Mouse (Mus musculus) heart, postnatal 10 days (tissue): ENCODE results near the gene Tlx1. TPM values are rescaled to one million over a fixed set of nuclear protein-coding genes. Genes with fewer than 3 reads are reported as not detected.

Experiments used
- DNase-seq, 2 experiments: peaks; one replicate each; pipeline ENCODE4 v3.0.0; 2021
- intact Hi-C: fragments of 180-260 bp; cut with DNase I; formaldehyde crosslinking; loops from one replicate; pipeline ENCODE4 v1.15.1; 2025
- total RNA-seq, 2 experiments: library from RNA; stranded (reverse); gene quantifications; 2 replicates each; pipeline ENCODE4 v1.2.3; 2021

The Tlx1 gene
- total RNA-seq, result under 1 TPM; 0.27 to 0.48 TPM

DNA sequence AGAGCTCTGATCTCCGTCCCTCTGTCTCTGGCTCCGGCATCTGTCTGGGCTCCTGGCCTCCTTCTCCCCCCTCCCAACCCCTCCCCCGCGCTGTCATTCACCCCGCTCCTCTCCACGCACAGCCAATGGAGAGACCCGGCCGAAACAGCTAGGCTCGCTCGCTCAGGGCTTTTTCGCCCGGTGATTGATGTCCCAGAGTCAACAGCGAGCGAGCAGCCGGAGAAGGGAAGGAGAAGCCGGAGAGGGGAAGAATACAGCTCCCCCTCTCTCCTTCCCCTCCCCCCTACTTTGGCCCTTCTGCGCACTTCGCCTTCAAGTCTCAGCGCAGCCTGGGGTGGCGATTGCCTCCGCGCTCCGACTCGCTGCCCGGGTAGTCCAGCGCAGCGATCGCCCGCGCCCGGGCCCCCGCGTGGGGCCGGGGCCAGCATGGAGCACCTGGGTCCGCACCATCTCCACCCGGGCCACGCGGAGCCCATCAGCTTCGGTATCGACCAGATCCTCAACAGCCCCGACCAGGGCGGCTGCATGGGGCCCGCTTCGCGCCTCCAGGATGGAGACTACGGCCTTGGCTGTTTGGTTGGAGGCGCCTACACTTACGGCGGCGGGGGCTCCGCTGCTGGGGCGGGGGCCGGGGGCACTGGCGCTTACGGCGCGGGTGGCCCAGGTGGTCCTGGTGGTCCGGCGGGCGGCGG is at the start of gene Tlx1:
Gene Tlx1 (plus strand): TSS at position 191 of the 692 bp plus-strand sequence.
- intact Hi-C loops, result no loop called here
- peak in 1 of 2 experiments; percentile 12 for DNase-seq

DNA sequence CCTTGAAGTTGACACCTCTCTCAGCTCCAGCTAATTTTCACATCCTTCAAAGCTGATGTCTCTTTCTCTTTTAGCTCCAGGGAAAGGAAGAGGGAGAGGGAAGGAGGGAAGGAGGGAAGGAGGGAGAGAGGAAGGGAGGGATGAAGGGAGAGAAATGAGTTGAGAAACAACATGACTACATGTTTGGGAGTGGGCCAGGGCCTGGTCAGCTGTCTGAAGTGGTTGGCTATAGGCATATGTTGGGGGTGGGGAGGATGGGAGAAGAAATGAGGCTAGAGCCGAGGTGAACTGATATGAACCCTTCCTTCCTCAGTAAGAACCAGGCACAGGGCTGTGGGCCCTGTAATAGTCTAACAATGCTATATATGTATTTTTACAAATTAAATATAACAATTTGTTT is 44.9 kb upstream of the Tlx1 start:
- intact Hi-C loops, result no loop called here
- DNase-seq, result no peak

DNA sequence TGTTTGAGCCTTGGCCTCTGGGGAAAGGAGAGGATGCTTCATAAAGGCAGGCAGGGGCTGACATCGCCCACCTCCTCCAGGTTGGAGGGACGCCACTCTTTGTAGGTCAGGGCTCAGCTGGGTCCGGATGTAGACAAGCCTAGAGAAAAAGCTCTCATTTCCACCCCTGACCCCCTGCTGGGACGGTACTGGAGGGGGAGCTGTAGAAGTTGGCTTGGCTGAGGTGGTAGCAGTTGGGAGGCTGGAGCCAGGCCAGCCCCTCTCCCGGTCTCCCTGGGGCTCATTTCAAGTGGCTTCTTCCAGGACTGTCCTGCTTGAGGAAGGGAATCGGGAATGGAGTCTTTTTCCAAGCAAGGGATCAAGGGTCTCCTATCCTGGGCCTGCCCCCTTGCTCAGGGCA is 43.8 kb upstream of the Tlx1 start:
- no peak for DNase-seq
- intact Hi-C loops, result no loop called here

DNA sequence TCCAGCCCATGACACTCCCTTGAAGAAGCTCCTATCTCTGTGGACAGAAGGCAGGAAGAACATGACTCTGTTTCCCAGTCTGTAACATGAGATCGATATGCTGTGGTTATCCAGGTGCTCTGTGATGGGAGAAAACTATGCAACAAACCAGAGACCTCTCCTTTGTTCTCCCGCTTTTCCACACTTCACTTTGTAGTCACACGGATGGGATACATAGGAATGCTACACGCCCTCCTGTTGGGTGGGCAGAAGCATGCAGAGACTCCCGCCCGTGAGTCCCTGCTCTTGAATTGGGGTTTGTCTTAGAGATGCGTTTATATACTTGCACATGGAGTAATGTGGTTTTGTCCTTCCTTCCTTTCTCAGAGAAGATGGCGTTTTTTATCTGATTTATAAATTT is 39.8 kb upstream of the Tlx1 start:
- DNase-seq, result no peak
- intact Hi-C loops, result no loop called here

DNA sequence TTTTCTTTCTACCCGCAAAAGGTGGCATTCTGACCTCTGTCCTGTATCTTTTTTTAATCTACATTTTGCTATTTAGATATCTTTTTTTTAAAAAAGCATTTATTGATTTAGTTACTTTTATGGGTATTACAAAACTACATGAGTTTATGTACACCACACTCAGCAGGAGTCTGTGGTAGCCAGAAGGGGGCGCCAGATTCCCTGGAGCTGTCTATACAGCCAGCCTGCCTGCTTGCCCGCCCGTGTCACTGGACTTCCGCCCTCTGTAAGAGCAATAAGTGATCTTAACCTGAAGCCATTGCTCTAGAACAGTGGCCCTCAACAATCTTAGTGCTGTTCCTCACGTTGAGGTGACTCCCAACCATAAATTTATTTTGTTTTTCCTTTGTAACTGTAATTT is 38.0 kb upstream of the Tlx1 start:
- intact Hi-C loops, result no loop called here
- DNase-seq, result no peak

DNA sequence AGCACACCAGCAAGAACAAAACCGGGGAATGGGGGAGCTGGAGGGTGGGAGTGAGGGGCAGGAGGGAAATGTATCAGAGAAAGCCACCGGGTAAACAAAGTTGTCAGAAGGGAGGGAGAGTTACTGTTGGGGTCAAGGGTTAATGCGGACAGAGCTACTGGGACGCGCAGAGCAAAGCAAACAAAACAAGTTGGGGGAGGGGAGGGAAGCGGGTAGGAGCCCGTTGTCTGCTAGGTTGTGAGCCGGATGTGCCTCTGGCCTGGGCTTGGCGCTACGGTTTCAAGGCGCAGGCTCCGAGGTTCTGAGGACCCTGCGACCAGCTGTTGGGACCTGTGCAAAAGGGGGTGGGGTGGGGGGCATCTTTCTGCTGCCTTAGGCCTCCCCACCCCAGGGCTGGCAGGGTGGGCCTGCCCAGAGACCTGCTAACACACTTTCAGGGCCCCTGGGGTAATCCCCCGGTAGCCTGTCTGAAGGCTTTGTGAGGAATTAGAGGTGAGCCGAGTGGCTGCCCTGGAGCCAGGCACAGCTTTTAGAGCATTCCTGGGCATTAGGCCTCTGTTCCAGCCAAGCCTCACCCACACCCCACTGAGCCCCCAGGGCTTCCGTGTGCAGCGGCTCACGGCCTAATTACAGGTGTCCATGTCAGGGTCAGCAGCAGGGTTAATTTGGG is 36.6 kb upstream of the Tlx1 start:
- no peak for DNase-seq
- intact Hi-C loops, result no loop called here

DNA sequence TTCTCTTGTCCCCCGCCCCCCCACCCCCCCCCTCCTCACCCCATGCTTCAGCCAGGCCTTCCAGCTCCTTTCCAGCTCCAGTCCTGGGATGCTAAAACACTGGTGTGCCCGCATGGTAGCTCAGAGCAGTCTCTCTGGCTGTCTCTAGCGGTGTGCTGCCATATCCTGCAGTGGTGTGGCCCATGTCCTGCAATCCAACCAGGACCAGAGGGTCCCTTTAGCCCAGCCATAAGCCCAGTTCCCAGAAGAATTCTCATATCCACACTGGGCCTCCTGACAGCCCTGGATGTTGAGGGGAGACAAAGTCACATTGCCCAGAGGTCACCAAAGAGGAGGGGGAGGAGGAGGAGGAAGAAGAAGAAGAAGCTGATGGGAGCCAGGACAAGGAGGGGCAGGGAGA is 35.7 kb upstream of the Tlx1 start:
- intact Hi-C loops, result no loop called here
- DNase-seq, result no peak

DNA sequence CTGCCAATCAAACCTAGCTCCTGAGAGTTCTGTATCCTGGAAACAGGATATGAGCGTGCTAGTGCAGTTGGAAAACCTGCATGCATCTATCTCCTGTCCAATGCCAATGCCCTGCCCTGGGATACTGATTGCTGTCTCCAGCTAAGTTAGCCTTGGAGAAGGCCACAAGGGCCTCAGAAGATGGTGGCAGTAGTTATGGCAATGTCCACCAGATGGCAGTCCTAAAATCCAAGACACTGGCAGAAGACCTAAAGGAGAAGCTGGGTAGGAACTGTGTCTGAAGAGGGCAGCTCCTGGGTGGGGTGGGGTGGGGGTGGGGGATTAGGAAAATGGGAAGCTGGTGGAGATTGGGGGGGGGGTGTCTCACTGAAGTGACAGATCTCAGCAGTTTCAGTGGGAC is 33.7 kb upstream of the Tlx1 start:
- peak; percentile 57 to 65 for DNase-seq
- intact Hi-C loops, result loop anchor here (1.0 kb wide), 1 partner anchor 45 kb away; no protein-coding TSS in a partner anchor

DNA sequence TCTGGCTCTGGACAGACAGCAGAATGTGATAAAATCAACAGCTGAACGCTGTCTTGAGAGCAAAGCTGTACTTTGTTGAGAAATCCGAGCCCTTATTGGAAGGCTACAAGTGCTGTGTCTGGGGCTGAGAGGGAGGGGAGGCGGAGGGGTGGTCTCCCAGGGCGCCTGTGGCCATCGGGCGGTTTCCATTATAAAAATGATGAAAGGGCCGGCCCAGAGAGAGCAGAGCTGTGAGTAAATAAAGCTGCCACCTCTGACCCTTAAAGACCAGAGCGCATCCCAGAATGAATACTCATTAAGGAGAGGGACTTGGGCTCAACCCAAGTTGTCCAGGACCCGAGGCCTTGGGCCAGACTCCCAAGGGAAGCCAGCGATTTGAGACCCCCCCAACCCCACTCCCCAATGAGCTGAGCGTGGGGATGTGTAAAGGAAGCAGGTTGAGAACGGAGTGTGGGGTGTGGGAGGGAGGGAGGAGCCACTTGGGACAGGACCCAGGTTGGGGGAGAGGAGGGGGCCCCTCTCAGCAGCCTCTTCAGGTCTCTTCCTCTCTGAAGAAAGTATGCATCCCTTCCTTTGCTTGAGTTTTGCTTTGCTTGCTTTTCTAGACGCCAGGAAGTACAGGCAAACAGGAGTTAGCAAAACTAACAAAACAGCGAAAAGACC is 18.4 kb upstream of the Tlx1 start:
- intact Hi-C loops, result no loop called here
- DNase-seq, result peak in 1 of 2 experiments; percentile 6

DNA sequence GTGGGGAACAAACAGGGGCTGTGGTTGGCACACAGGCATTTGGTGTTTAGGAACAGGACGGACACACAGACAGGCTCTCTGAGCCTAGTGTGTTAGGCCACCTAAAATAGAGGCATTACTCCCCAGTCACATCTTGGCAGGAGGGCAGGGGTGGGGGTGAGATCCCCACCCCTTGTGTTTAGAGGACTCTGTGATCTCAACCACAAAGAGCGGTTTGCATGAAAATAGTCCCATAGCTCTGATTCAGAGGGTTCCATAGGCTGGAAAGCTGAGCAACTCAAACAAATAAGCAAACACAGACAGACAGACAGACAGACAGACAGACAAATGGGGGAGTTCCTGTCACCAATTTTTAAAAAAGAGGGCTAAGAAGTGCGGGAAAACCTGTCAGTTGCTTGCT is 7.9 kb upstream of the Tlx1 start:
- intact Hi-C loops, result no loop called here

DNA sequence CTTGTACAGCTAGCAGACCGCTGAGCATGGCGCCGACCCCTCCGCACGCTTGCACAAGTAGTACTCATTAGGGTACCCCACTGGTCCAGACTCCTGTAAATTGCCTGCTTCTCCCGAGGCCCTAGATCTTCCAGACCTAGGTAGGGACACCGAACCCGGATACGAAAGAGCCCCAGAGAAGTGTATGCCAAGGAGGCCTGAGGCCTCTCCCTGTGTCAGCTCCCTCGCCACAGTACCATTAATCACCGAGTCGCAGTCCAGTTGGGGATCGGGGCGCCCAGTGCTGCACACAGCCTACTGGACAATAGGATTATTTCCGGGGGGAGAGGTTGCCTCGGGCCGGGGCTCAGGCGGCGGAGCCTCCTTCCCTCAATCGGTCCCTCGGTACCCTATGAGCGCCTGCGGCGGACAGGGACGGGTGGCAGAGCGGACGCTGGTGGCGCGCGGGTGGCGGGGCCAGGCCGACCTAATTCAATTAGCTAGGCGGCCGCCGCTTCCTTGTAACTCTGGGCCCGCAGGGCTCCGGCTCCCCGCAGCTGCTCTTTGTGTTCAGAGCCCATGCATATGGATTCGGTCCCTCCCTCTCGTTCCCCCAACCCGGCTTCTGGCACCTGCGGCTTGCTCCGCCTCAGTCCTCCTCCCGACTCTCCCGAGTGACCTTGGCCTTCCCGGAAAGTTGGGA is 7.1 kb upstream of the Tlx1 start:
- DNase-seq, result no peak
- intact Hi-C loops, result no loop called here

More for the DNA sequence above, 7.9 kb upstream of the Tlx1 start:
- no peak for DNase-seq

DNA sequence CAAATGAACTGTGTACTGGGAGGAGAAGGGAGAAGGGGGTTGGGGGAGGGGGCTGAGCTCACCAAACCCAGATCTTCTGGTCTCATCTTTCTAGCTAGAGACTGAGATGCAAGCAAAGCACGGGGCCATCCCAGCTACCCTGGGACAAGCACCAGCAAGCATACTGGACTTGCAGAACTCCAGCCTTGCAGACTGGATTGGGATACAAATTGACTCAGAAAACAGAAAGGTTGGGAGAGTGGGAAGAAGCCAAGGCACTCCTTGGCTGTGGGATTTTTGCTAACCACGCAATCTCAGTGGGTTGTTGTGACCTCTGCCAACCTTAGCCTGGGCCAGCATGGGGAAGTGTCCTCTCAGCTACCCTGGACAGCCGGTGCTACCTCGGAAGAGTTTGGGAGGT is 3.4 kb upstream of the Tlx1 start:
- no peak for DNase-seq
- intact Hi-C loops, result no loop called here

DNA sequence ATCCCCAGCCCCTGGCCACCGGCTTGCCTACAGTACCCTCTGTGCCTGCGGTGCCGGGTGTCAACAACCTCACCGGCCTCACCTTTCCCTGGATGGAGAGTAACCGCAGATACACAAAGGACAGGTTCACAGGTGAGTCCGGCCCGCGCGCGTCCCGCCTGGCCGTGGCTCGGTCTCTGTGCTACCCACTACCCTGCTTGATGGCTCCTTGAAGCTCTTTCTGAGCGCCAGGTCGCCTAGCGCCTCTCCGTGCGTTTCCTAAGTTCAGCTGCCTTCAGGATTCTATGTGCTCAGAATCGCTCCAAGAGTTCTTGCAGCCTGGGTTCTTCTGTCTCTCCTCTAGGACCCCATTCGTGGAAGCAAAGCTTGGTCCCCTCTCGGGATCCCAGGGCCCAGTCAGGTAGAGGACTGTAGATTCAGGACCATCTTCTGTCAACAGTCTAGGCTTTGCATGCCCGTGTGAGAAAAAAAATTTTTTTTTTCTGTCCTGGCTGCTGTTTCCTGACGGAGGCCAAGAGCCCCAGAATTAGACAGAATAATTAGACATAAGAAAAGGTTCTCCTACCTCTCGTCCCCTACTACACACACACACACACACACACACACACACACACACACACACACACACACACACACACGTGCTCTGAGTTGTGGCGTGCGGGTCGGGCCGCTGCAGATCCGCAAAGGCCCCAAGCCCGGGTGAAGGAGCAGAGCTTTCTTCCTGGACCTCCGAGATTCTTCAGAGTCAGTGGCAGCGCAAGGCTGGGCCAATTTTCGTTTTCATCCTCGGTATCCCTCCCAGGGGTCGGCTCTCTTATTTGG is 1.1 kb downstream of the Tlx1 start:
- DNase-seq, result no peak
- intact Hi-C loops, result no loop called here

DNA sequence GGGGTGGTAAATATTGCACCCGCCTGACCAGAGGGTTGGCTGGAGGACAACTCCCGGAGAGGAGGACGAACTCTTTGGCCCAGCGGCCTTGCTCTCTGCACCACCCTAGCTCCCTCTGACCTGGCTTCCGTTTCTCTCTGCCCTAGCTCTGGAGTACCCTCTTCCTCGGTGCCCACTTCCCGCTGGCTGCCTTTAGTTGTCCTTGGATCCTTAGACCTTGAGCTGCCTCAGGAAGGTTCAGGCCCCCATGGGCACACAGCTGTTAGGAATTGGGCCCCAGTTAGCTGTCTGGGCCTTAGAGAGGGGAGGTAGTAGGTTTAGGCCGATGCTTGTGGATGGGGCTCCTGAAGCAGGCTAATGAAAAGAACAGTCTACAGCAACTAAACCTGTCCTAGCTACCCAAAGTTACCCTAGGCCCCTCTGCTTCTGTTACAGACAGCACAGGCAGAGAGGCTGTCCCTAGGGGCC is 1.7 kb downstream of the Tlx1 start:
- no peak for DNase-seq
- intact Hi-C loops, result no loop called here

DNA sequence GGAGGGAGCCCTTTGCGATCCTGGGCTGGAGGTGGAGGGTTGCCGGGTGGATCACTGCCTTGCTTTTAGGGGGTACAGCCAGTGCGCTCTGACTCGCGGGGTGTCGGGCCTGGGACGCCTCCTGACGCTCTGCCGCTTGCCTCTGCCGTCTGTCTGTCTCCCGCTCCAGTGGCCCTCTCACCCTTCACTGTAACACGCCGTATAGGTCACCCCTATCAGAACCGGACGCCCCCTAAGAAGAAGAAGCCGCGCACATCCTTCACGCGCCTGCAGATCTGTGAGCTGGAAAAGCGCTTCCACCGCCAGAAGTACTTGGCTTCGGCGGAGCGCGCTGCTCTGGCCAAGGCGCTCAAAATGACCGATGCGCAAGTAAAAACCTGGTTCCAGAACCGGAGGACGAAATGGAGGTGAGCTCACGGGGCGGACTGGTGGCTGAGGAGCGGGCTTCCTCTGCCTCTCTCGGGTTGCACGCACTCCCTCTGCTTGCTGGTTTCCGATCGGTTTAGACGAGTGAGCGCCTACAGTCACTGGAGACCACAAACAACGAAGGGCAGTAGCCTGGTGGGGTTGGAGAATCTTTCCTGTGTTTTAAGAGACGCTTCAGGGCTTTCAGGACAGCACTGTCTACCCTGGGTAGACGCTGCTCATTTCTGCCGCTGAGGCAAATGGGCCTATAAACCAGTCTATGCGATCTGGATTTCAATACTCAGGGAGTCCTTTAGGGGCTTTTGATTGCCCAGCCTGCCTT is 3.0 kb downstream of the Tlx1 start:
- intact Hi-C loops, result no loop called here
- no peak for DNase-seq

DNA sequence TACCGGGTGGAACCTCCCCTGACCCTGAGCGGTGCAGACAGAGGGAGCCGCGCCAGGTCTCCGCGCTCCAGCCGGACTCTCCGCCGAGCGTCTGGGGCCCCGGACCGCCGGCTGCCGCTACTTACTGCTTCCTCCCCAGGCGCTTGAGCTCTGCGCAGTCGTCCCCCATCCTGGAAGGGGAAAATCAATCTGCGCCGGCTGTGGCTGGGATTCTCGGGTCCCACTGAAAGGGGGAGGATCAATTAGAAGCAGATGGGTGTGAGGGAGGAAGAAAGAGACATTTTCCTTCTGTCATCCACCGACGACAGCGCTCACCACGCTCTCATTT is 3.5 kb downstream of the Tlx1 start:
- intact Hi-C loops, result no loop called here
- no peak for DNase-seq

DNA sequence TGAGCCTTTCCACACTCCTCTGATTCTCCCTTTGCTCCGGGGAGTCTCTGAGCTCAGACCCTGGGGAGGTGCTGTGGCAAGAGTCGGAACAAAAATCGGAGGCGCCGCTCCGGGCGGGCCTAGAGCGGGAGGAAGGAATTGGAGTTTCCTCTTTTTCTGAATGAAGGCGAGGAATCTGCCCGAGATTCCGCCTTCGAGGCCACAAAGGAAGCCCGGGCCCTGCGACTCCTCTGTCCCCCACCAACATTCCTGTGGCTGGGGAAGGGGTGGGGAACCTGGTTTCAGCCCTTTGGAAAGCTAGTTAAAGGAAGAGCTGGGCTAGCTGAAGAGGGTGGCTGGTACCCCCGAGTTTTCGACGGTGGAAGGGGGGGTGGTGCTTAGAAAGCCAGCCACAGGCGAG is 4.0 kb downstream of the Tlx1 start:
- intact Hi-C loops, result no loop called here
- no peak for DNase-seq

DNA sequence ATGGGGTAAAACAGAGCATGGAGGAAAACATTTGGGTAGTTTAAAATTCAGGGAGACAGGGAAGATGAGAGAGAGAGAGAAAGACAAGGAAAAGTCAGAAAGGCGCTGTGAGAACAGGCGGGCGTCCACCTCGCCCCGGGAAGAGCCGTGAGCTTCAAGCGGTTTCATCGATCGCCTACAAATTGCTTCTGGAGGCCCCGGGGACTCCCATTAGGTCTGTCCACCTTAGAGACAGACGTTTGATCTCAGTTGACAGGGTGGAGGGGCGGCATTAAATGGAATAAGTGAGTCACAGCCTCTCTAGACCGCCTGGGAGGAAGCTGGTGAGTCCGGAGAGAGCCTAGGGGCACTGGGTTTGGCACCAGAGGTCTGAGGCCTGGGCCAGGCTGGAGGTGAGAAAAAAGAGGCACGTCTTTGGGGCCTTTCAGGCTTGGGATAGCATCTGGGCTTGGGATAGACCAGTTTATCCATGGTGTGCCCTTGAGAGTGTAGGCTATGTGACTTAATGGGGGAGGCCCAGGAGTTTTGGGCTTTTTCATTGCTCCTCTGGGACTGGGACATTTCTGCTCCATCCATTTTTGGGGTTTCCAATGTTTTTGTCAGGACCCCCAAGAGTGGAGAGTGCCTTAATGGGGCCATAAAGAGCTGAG is 4.8 kb downstream of the Tlx1 start:
- intact Hi-C loops, result no loop called here
- no peak for DNase-seq

DNA sequence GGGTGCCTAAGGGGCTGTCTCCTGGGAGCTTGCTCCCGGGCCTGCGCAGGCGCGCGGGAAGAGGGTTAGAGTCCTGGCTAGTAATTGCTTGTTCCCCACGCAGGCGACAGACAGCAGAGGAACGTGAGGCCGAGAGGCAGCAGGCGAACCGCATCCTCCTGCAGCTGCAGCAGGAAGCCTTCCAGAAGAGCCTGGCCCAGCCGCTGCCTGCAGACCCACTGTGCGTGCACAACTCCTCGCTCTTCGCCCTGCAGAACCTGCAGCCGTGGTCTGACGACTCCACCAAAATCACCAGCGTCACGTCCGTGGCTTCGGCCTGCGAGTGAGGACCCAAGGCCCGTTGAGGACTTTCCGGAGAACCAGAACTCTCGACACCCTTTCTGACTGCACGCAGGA is 5.3 kb downstream of the Tlx1 start:
- no peak for DNase-seq
- intact Hi-C loops, result no loop called here
